Mouse (Mus musculus) brain, embryonic 14.5 days (tissue): ENCODE results near the gene Abhd14a. TPM values are rescaled to one million over a fixed set of nuclear protein-coding genes. Genes with fewer than 3 reads are reported as not detected.

Source experiments
- DNase-seq: peaks from one replicate; pipeline ENCODE4 v3.0.0-alpha.2; 2011; ENCODE audit warnings: low read depth
- CTCF ChIP-seq: fragments of 200-500 bp; IDR thresholded peaks from 2 replicates; pipeline ENCODE4 v1.5.1; 2012; ENCODE audit warnings: inconsistent platforms, mild to moderate bottlenecking, moderate library complexity, borderline replicate concordance; ENCODE audit not compliant: insufficient read depth, insufficient read length; ENCODE audit errors: extremely low read depth
- POLR2A ChIP-seq: fragments of 200-500 bp; IDR thresholded peaks from 2 replicates; pipeline ENCODE4 v1.6.1; 2012; ENCODE audit warnings: mild to moderate bottlenecking, inconsistent platforms, borderline replicate concordance; ENCODE audit not compliant: poor library complexity, insufficient read depth, insufficient read length, severe bottlenecking; ENCODE audit errors: extremely low read depth
- polyA plus RNA-seq: library from polyadenylated mRNA; depleted of rRNA; stranded (reverse); fragments of >200 nt; gene quantifications from 2 replicates; pipeline ENCODE4 v1.2.3, GENCODE M21; 2012

The Abhd14a gene
- polyA plus RNA-seq, 1 experiment: 59.1 TPM

- TF ChIP-seq POLR2A: no peak
- TF ChIP-seq CTCF: no peak
- no peak for DNase-seq
Observed at GRCm38 (mm10) chr9:106421033-106421864, 26.2 kb downstream of the Abhd14a start.

GRCm38 (mm10) chr9:106420608-106421007 is 26.9 kb downstream of the Abhd14a start:
- DNase-seq: peak; percentile 67
- TF ChIP-seq POLR2A (no peak), CTCF (no peak)

GRCm38 (mm10) chr9:106417841-106418625 is 29.4 kb downstream of the Abhd14a start:
- peak; percentile 95 for DNase-seq
- TF ChIP-seq POLR2A (no peak), CTCF (peak; percentile 39; the same call in 1 of the 2 replicates)

- TF ChIP-seq POLR2A (no peak), CTCF (no peak)
- DNase-seq: no peak
Observed at GRCm38 (mm10) chr9:106416826-106417225, 30.7 kb downstream of the Abhd14a start.

DNA sequence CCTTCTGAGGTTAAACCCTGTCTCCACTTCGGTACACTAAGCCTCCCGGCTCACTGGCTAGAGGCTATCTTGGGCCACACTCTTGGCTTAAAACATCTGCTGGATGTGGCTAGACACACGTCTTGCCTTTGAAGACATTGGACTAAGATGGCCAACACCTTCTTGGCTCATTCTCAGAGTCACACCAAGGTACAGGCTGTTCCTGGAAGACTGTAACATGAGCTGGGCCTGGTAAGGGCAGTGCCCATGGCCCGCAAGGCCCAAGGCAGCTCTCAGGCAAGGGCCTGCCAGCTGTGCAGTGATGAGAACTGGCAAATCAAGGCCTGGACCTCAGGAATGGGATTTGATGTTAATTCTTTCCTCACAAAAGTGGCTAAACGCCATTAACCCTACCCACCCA is 33.9 kb downstream of the Abhd14a start:
- TF ChIP-seq CTCF: no peak
- no peak for TF ChIP-seq POLR2A

DNA sequence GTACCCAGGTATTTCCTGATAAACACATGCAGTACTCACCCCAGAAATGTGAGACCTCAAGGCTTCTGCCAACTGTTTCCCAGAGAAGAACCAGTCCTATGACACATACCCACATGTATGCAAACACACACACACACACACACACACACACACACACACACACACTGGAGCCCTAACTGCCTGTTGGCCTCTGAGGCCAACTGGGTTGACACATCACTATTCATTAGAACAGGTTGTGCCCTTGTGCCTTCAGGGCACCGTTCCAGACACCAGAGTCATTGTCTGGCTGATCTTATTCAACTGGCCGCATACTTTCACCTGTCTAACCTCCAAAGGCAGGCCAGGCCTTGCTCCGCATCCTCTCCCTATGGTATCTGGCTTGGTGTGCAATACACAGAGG is 35.3 kb downstream of the Abhd14a start:
- no peak for DNase-seq
- TF ChIP-seq CTCF: no peak
- TF ChIP-seq POLR2A: no peak

More for the DNA sequence above, 33.9 kb downstream of the Abhd14a start:
- DNase-seq: no peak

DNA sequence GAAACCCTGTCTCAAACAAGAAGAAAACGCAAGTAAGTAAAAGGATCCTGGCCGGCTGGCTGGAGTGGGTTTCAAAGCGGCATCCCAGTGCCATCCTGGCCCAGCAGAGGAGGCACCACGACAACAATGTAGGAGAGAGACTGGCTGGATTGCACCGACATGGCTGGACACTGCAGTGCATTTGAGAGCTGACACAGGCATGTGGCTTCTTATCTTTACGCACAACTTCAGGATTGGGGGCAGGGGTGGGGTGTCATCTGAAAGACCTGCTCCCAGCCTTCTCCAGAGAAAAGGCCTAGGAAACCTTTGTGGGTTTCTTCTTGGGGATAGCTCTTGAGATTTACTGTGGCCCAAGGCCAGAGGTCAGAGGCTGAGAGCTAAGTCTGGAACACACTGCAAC is 35.7 kb downstream of the Abhd14a start:
- TF ChIP-seq POLR2A (no peak), CTCF (no peak)

DNA sequence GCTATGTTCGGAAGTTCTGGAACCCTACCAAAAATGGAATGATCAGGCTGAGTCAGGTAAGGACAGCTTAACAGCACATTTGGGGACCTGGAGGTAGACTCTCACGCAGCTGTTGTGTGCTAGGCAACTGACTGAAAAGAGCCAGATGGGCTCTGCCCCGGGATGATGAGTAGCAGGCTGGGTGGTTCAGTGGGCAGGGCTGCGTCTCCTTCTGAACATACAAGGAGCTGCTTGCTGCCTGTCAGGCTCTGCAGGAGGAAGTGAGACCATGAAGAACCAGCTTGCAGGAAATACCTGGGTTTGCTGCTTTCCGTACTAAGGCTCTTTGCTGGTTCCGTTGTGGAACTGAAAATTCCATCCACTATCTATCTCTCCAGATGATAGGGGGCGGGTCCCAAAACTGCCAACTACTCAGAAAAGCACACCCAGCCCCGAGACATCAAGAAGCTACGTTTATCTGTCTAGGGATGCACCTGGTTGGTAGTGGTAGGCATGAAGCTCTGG is 36.3 kb downstream of the Abhd14a start:
- TF ChIP-seq CTCF (no peak), POLR2A (no peak)
- DNase-seq: no peak

More for the DNA sequence above, 35.7 kb downstream of the Abhd14a start:
- DNase-seq: no peak

GRCm38 (mm10) chr9:106410086-106410650 is 37.3 kb downstream of the Abhd14a start:
- TF ChIP-seq CTCF (no peak), POLR2A (no peak)
- peak; percentile 79 for DNase-seq

GRCm38 (mm10) chr9:106409096-106409495 is 38.4 kb downstream of the Abhd14a start:
- DNase-seq: no peak
- peak; percentile 14; the same call in 1 of the 2 replicates for TF ChIP-seq CTCF
- TF ChIP-seq POLR2A: no peak
